Mouse (Mus musculus) adipose tissue, adult 10 weeks (tissue): ENCODE data around the gene Commd1. TPM values are rescaled to one million over a fixed set of nuclear protein-coding genes. Genes with fewer than 3 reads are reported as not detected.

Experiments
- polyA plus RNA-seq: library from polyadenylated mRNA; stranded (reverse); fragments of 350-450 nt; fragmentation: Illumina TruSeq; extraction: RNeasy Lipid Tissue Mini Kit (QIAGEN cat#74804); gene quantifications from one replicate; pipeline ENCODE4 v1.2.3, GENCODE M21; 2014; ENCODE audit warnings: low read depth, low replicate concordance

The Commd1 gene
- 73.9 TPM for polyA plus RNA-seq

DNA sequence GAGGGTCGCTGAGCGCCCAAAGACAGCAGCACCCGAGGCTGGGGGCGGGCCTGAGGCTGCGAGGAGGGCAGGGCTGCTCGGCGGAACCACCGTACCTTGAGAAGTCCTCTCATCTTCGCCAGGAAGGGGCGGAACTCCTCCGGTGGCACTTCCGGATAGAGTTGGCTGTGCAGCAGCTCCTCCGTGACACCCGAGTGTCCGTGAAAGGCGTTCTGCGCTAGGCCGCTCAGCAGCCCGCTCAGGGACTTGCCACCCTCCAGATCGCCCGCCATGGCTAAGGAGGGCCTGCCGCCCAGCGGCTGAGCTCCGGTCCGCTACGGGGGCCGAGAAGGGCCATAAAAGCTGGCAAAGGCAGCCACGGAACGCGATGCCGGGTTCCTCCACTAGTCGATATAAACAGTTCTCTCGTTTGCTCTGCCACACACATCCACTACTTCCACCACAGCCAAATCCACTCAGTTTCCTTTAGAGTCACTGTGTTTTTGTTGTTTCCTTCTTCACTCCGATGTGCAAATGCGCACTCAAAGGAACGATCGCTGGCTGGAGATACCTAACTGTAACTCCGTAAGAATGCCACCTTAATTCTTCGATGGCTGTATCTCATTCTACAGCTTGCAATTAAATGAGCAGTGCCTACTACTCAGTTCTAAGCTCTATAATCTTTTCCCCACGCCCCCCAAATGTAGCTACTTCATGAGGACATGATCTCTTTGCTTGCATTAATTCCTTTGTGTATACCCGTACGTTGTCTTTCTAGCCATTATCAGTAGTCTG, at the start of gene Commd1, which contains the start of gene Gm28048:
TSS of gene Commd1 (minus strand) at position 399 of the 774 bp plus-strand sequence.
TSS of gene Gm28048 (minus strand) at position 107 of the 774 bp plus-strand sequence.

DNA sequence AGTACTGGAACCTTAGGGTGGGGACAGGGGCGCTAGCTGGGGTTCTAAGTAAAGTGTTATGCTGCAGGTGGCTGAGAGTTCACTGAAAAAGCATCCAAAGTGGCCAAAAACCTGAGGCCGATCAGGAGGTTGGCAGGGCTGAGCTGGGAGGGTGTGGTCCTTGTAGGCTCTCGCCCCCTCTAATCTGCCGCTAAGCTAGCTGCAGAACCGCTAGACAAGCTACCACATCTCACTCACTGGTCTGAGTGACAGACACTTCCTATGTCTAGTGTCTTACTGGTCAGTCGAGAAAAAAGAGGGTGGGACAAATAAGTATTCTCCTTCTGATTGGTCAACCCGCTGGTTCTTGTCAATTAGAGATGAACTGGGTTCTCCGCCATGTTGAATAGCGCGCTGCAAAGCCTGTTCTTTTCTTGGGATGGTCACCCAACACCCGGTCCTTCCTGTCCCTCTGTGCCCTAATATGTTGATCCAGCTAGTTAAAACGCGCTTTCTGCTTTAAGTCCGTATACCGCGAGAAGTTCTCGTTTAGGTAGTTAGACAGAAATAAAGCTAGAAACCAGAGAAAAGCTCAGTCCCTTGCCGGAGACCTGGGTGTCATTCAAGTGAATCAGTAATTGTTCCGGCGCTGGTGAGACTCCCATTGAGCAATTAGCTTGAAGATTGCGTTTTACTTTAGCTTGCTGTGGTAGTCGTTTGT, 25.4 kb upstream of the Commd1 start, which contains the start of gene Fam161a:
TSS of gene Fam161a (plus strand) at position 51 of the 700 bp plus-strand sequence.

DNA sequence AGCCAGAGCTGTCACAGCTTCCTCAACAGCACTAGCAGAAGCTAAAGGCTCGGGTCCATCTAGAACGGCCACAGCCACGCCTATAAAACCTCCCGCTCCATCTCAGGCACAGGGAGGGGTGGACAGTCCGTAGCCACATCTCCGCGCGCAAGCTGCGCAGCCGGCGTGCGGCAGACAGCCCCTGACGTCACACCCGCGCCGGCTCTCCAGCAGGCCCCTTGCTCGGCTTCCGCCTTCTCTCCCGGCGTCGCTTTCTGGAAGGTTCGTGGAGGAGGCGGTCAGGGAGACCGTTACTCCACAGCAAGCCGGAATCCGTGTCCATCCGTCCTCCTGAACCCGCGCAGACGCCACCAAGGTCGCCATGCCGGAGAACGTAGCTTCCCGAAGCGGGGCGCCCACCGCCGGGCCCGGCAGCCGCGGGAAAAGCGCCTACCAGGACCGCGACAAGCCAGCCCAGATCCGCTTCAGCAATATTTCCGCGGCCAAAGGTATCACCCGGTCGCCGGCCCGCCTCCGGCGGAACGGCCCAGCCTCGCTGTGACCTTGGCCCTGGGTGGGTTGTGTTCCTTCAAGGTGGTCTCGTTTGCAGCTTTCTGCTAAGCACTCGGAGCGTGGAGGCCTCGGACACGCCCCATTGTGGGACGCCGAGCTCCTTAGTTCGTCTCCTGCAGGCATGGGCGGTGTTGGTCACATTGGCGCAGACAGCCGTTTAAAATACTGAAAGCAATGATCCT, 8.4 kb upstream of the Commd1 start, which contains the start of gene Cct4:
TSS of gene Cct4 (plus strand) at position 127 of the 734 bp plus-strand sequence.

DNA sequence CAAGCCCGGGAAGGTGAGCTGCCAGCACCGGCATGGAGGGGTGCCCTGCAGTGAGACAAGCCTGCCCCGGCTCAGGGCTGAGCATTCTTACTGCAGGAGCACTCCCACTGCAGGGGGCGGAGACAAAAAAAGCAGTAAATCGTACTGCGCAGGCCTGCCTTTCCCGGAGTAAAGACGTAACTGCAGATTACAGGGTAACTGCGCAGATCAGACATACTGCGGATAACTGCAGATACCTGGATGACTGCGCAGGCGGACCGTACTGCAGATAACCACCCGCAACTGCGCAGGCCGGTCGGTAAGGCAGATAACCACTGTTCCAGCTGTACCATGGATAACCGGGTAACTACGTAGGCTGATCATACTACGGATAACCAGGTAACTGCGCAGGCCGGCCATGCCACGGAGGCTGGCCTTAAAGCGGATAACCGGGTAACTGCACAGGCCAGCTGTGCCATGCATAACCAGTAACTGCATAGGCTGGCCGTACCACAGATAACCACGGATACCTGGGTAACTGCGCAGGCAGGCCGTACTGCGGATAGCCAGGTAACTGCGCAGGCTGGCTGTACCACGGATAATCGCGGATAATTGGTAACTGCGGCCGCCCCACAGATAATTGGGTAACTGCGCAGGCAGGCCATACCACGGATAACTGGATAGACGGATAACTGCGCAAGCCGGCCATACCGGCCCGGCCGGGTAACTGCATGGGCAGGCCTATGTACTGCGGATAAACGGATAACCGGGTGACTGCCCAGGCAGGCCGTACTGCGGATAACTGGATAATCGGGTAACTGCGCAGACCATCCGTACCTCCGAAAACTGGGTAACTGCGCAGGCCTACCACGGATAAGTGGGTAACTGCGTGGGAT, 10.1 kb downstream of the Commd1 start, which contains the start of gene Zrsr1:
TSS of gene Zrsr1 (plus strand) at position 171 of the 875 bp plus-strand sequence.

DNA sequence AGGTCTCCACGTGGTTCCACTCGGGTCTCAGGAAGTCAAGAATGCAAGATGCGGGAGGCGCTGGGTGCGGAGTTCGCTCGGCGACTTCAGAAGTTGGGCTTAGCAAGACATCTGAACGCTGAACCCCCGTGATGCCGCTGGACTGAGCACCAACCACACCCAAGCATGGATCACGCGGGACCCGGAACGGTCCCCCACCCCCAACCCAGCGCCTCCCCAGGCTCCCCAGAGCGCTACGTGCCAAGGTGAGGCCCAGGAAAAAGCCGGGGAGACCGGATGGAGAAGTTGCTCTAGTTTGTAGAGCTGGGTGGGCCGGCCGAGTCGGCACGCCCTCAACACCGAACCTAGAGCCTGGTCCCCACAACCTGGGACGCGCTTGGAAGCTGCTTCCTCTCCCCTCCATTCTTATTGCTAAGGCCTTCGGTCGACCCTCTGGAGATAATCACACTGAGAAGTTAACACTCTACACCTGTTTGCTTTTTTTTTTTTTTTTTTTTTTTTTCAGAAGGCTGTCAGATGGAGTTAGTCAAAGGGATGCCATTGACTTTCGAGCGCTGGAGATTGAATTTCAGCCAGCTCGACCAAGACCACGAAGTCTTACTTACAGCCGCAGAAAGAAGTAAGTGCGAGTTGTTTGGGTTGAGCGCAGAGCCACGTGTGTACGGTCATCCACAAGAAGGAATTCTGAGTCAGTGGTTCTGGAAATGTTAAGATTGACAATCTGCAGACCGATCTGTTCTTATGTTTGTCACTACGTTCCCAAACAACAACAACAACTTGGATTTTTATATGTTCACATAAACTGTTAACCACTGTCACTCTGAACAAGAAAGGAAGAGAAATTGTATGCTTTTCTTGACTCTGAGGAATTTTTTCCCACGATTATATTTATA, 121.6 kb downstream of the Commd1 start, which contains the start of gene B3gnt2:
TSS of gene B3gnt2 (minus strand) at position 627 of the 893 bp plus-strand sequence.

Other genes with a start within 250 kb of the Commd1 start
- gene B3gnt2, start 121.4 kb downstream of the Commd1 start, polyA plus RNA-seq = 6.5 TPM
- gene Zrsr1, start 10.4 kb downstream of the Commd1 start, polyA plus RNA-seq = 29.9 TPM
- gene Gm28048, start 292 bp downstream of the Commd1 start, polyA plus RNA-seq = 5.2 TPM
- gene Cct4, start 8.1 kb upstream of the Commd1 start, polyA plus RNA-seq = 112 TPM
- 10.5 TPM for gene Fam161a, start 25.1 kb upstream of the Commd1 start, polyA plus RNA-seq